Mouse (Mus musculus) heart, adult 8-10 months (tissue): Measurements from ENCODE around the gene Higd1c. TPM values are rescaled to one million over a fixed set of nuclear protein-coding genes. Genes with fewer than 3 reads are reported as not detected.
"Not testable (repeated sequence)": the region's sequence is repeated elsewhere in the genome, so short reads cannot be mapped to it uniquely, and the experiment has no call there.

Source experiments
- DNase-seq: peaks from one replicate; pipeline ENCODE4 v3.0.0; 2022; ENCODE audit warnings: low spot score
- total RNA-seq, 4 experiments: library from RNA; stranded (reverse); gene quantifications; 2 replicates each; pipeline ENCODE4 v1.2.4; 2022

Gene Higd1c
- total RNA-seq: not detected

GRCm38 (mm10) chr15:100364242-100364641, at the start of gene Higd1c:
Gene Higd1c (plus strand): TSS chr15:100364542.
- no peak for DNase-seq

DNA sequence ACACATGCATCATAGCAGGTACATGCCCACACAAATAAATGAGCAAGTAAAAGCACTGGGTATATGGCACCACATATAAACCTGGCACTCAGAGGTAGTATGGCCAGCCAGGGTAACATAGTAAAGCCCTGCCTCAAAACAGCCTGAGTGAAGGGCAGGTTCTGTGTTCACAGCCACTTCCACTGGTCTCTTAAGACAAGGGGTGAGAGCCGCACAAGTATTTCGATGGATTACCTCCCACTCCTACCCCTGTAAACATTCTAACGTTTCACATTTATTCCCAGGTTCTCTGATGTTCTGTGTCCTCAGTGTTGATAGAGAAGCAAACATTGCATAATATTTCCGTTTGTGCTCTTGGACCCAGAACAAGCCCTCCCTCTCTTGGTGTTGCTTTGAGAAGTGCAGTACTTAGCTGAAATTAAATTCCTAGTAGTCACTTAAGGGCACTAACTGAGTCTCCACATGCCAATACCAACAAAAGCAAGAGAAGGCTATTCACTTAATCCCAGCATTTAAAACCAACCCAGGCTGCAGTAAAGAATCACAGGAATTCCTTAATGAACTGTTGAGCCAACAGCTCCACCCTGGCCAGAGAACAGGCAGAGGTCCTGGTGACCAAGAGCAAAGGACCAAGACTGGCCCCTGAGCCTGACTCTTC, 46.2 kb upstream of the Higd1c start:
- not testable (repeated sequence) for DNase-seq

- no peak for DNase-seq
These were observed 44.5 kb upstream of the Higd1c start for GRCm38 (mm10) chr15:100319884-100320283.

DNA sequence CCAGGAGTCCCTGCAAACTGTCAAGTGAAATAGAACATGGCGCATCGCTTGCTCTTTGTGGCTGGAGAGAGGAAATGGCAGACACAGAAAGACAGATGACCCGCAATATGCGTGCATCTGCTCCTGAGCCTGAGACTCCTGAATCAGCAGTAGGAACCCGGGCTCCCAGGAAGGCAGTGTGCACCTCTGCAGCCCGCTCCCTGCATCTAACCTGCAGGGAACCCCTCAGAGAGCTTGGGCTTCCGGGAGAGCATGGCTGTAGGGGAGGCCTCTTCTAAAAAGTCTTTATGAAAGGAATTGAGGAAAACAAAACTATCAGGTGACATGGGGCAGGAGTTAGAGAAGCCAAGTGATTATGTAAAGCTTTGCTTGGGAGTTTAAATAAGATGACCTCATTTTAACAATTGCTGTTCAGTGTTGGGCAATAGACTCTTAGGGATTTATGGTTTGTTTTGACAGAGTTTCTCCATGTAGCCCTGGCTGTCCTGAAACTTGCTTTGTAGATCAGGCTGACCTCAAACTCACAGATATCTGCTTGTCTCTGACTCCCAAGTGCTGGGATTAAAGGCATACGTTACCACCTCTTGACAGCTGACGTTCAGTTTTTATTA, 43.9 kb upstream of the Higd1c start:
- no peak for DNase-seq

GRCm38 (mm10) chr15:100321134-100321533, 43.2 kb upstream of the Higd1c start:
- DNase-seq: no peak

GRCm38 (mm10) chr15:100324021-100324591, 40.2 kb upstream of the Higd1c start:
- DNase-seq: no peak

DNA sequence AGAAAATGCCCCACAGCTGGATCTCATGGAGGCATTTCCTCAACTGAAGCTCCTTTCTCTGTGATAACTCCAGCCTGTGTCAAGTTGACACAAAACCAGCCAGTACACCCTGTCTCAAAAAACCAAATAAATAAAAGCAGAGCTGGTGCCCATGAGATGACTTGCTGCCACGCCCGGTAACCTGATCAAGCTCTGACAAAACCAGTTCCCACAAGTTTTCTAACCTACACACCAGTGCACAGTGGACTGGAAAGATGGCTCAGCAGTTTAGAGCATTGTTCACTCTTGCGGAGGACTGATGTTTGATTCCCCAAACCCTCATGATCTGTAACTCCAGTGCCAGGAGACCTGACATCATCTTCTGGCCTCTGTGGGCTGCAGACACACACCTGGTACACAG, 39.1 kb upstream of the Higd1c start:
- DNase-seq: no peak

DNA sequence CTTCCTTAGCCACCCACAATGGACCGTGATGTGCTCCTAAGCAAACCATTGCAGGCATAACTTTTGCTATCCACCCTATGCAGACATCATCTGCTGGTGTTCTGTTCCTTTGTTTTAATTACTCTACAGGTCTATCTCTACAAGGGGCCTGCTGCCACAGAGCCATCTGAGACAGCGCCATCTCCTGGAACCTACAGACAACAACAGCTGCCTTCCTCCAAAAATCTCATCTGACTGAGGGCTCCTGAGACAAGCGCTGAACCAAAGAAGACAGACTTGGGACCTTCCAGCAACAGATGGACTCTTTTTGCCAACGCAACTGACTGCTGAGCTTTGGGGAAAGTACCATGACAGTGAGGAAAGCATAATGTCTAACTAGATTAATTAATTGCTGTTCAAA, 36.3 kb upstream of the Higd1c start:
- not testable (repeated sequence) for DNase-seq

GRCm38 (mm10) chr15:100329336-100329735, 35.0 kb upstream of the Higd1c start:
- DNase-seq: not testable (repeated sequence)

DNA sequence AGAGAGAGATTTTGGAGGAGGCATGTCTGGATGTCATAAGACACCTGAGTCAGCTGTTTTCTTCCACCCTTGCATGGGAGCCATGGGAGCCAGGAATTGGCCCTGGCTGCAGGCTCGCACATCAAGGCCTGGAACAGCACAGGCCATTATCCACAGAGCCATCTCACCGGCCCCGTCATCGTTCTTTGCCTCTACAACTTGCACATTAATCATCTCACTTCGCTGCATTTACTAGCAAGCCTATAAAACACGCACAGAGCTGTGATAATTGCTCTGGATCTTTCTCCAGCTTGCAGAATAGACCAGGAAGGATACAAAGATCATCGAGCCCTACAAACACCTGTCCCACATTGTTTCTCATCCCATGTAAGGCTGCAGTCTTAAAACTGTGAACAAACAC, 33.6 kb upstream of the Higd1c start:
- DNase-seq: no peak

- not testable (repeated sequence) for DNase-seq
These were observed 32.0 kb upstream of the Higd1c start for GRCm38 (mm10) chr15:100332077-100332961.

- DNase-seq: no peak
These were observed 29.7 kb upstream of the Higd1c start, which contains the start of gene Mettl7a3 for GRCm38 (mm10) chr15:100334629-100335028. Gene Mettl7a3 (plus strand): TSS chr15:100334929.

DNA sequence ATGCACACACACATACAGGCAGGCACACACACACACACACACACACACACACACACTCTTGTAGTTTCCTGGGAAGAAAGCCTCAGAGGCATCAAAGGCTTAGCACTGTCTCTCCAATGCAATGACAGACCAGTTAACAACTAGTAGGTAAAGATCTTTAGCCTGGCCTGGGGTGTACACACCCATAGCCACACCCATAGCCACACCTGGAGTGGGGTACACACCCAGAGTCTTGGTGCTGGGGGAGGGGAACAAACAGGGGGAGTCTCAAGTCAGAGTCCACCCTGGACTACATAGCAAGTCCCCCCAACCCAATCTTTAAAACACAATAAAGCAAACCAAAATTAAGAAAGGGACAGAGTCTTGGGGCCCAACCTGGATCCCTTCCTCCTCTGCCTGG, 27.0 kb upstream of the Higd1c start:
- not testable (repeated sequence) for DNase-seq

DNA sequence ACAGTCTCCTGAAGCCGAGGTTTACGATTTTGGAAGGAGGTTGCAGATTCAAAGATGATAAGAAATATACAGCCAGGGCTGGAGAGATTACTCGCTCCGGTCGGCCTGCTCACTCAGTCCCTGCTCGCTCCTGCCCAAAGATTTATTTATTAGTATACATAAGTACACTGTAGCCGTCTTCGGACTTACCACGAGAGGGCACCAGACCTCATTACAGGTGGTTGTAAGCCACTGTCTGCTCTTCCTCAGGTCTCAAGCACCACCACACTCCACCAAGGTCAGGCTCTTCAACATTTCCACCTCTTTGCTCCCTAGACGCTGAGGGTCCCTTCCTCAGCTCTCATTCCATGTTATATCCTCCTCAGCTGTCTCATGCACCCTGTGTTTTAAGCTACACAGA, 26.5 kb upstream of the Higd1c start:
- peak; percentile 38 for DNase-seq

- DNase-seq: not testable (repeated sequence)
These were observed 22.9 kb upstream of the Higd1c start for GRCm38 (mm10) chr15:100341314-100341980.

DNA sequence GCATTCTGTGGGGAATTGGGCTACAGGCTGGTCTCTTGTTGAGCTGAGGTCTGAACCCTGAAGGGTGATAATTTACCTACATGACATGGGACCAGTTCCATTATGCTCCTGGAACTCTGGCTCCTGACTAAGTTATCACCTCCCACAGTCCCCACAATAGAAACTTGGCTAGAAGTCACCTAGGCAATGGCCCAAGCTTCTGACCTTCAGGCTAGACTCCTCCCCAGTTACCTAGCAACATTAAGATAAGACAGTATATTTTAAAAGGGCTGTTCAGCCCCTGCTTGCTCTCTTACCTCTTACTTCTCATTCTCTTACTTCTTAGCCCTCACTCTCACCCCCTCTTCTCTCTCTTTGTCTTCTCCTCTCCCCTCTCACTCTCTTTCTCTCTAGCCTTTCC, 18.9 kb upstream of the Higd1c start:
- DNase-seq: peak; percentile 69

GRCm38 (mm10) chr15:100346761-100347160, 17.6 kb upstream of the Higd1c start:
- DNase-seq: no peak

- no peak for DNase-seq
These were observed 14.8 kb upstream of the Higd1c start for GRCm38 (mm10) chr15:100349496-100349895.

DNA sequence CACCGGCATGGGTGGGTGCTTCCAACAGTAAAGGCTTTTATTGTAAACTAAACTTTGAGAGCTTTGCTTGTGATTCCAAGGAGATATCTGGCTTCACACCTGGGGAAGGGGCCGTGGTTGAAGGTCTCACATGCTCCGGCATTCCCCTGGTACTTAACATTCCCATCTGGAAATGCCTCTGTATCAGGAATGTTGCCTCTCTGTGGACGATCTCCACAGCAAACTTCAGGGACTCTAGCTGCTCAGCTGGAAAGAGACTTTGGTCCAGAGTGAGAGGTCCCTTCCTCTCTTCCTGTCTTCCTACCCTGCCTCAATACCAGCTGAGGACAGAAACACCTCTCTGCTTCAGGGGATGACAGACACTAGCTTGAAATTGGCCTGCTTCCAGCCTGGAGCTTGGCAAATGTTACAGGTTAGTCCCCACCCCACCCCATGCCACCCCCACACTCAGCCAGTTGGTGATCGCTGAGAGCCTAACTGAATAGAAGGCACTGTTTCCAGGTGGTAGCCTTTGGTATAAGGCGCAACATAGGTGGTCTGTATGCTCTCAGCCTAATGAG, 12.8 kb upstream of the Higd1c start:
- DNase-seq: no peak

DNA sequence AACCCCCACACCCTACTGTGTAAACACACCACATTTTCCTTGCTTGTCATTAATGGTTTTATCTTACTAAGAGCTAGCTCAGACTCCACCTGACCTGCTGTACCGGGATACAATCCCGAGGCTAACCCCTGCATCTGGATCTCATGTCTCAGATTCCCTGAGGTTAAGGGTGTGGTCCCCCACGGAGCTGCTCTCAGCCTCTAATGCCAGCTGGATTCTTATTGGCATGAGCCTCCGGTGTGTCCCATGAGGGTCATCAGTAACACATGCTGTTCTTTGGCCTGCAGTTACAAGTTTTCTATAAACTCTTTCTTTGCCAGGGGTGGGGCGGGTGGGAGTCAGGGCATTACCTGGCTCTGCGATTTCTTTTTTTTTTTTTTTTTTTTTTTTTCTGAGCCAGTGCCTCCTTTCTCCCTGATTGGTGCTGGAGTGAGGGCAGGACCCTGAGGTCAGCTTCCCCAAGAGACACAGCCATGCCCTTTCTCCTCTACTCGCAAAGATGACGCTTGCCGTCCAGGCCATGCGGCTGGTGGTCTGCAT, 11.6 kb upstream of the Higd1c start, which contains the start of the genes Methig1 and Mettl7a2:
Gene Methig1 (plus strand): TSS at position 439 of the 540 bp plus-strand sequence.
Gene Mettl7a2 (plus strand): TSS at position 490 of the 540 bp plus-strand sequence.
- no peak for DNase-seq

DNA sequence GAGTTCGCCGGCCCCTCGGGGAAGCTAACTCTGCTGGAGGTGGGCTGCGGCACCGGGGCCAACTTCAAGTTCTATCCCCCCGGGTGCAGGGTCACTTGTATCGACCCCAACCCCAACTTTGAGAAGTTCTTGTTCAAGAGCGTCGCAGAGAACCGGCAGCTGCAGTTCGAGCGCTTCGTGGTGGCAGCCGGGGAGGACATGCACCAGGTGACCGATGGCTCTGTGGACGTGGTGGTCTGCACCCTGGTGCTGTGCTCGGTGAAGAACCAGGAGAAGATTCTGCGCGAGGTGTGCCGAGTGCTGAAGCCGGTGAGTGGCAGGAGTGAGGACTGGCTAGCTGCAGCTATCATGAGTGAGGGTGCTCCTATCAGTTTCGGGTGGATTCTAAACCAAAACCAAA, 10.9 kb upstream of the Higd1c start:
- DNase-seq: not testable (repeated sequence)
